Comparison of ENCODE assay signal across 12 mouse cellular contexts in the genomic region with DNA sequence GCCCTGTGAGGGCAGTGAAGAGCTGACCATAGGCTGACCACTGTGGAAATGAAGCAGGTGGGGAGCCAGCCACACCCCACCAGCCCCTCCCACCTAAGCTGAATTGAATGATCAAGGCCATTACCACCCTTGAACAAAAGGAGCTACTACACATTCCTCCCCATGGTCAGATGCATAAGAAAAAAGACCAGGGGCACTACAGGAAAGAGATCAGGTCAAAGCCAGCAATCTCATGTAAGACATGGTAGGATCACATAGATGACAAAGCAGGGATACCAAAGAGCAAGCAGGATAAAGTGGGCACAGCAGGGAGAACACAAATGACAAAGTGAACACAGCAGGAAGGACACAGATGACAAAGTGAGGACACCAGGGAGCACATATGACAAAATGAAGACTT. TPM values are rescaled to one million over a fixed set of nuclear protein-coding genes. Genes with fewer than 3 reads are reported as not detected.
A peak's percentile ranks its signal among the peaks of the same experiment; 100 is the strongest.
DNase-seq lines count a peak whose midpoint lies in the region; ATAC-seq and TF ChIP-seq lines count a peak whose summit lies in the region.
"Had no signal": no experiment of that assay in that cellular context is flagged by ENCODE, and none has a peak within 500 bp of the region (broad histone marks: within the 10 kb centered on the region; RNA-seq: fewer than 3 reads in every experiment).

No protein-coding gene starts in this region.

- peak overlapping the region; percentile 32; the same call in 1 of the 2 replicates for H3K27ac ChIP-seq in heart, embryonic 11.5 days (ENCODE audit: low read depth, low read length)
- no peak overlapping the region for H3K27ac ChIP-seq in lung, postnatal 0 days (ENCODE audit: low read length)
- peak overlapping the region; percentile 77 for H3K27ac ChIP-seq in midbrain, embryonic 11.5 days (ENCODE audit: low read depth, low read length)

- H3K36me3 ChIP-seq in heart, embryonic 11.5 days (ENCODE audit: control insufficient read depth, insufficient read depth, low read length), result no peaks in the 10 kb centered on the region
- H3K36me3 ChIP-seq in lung, postnatal 0 days (ENCODE audit: insufficient read depth, low read length), result no peaks in the 10 kb centered on the region
- no peaks in the 10 kb centered on the region for H3K36me3 ChIP-seq in midbrain, embryonic 11.5 days (ENCODE audit: control insufficient read depth, insufficient read depth, low read length)
- H3K36me3 ChIP-seq: G1E had no signal

- peak overlapping the region; percentile 34; the same call in 1 of the 2 replicates for H3K4me2 ChIP-seq in heart, embryonic 11.5 days
- H3K4me2 ChIP-seq in lung, postnatal 0 days (replicated peaks; ENCODE audit: low read depth, low read length), result no peak overlapping the region
- peak overlapping the region; percentile 14; the same call in 1 of the 2 replicates for H3K4me2 ChIP-seq in midbrain, embryonic 11.5 days
- H3K4me2 ChIP-seq: liver, embryonic 11.5 days had no signal

- no peak for TF ChIP-seq EP300 in lung, postnatal 0 days (IDR thresholded peaks at IDR 0.05)

- no peaks in the 10 kb centered on the region for H3K9me3 ChIP-seq in heart, embryonic 11.5 days (replicated peaks; ENCODE audit: control insufficient read depth, low read length)
- no peaks in the 10 kb centered on the region for H3K9me3 ChIP-seq in lung, postnatal 0 days (ENCODE audit: low read length)
- H3K9me3 ChIP-seq in midbrain, embryonic 11.5 days (ENCODE audit: control insufficient read depth, low read length), result no peaks in the 10 kb centered on the region
- H3K9me3 ChIP-seq: G1E had no signal

- no peak for TF ChIP-seq CTCF in lung, postnatal 0 days (IDR thresholded peaks at IDR 0.05)
- no peak for TF ChIP-seq CTCF in lung, adult 2 months (IDR thresholded peaks at IDR 0.05; ENCODE audit: insufficient read depth, low read length)

- TF ChIP-seq POLR2A in lung, adult 2 months (IDR thresholded peaks at IDR 0.05; ENCODE audit: borderline replicate concordance, extremely low read depth, low read depth, low read length), result no peak

- no peak overlapping the region for H3K9ac ChIP-seq in heart, embryonic 11.5 days (ENCODE audit: low read depth, low read length)
- no peak overlapping the region for H3K9ac ChIP-seq in lung, postnatal 0 days (replicated peaks; ENCODE audit: low read depth)
- H3K9ac ChIP-seq in midbrain, embryonic 11.5 days (ENCODE audit: low read length), result peak overlapping the region; percentile 28; the same call in 1 of the 2 replicates

- ATAC-seq in heart, embryonic 11.5 days (replicated peaks; ENCODE audit: insufficient number of reproducible peaks, low FRiP score, low TSS enrichment), result no peak
- no peak for ATAC-seq in lung, postnatal 0 days
- 0 out of 2 replicates have a peak, but pooled peaks have one; percentile 1 for ATAC-seq in midbrain, embryonic 11.5 days (ENCODE audit: low FRiP score)

- no peak overlapping the region for H3K4me3 ChIP-seq in heart, embryonic 11.5 days (ENCODE audit: low read depth, low read length)
- no peak overlapping the region for H3K4me3 ChIP-seq in lung, postnatal 0 days (ENCODE audit: low read depth, low read length)
- H3K4me3 ChIP-seq in lung, adult 2 months (replicated peaks; ENCODE audit: extremely low read depth, low read depth, low read length), result no peak overlapping the region
- no peak overlapping the region for H3K4me3 ChIP-seq in midbrain, embryonic 11.5 days (ENCODE audit: low read depth, low read length)

- DNase-seq in heart, adult 18-20 months, result no peak
- peak; percentile 4 for DNase-seq in lung, postnatal 0 days (ENCODE audit: low spot score)
- DNase-seq in lung, adult 2 months, result no peak
- no peak for DNase-seq in midbrain, embryonic 11.5 days (ENCODE audit: low spot score, missing footprints)
- DNase-seq in adrenal gland, postnatal 14 days, result no peak
- DNase-seq in adrenal gland, adult 8-10 months, result no peak
- DNase-seq in cerebellum, postnatal 10 days, result no peak
- DNase-seq: cerebellum, adult 2 months; kidney, adult 18-20 months had no signal

- no peaks in the 10 kb centered on the region for H3K27me3 ChIP-seq in heart, embryonic 11.5 days (ENCODE audit: control insufficient read depth, insufficient read depth, low read length)
- no peaks in the 10 kb centered on the region for H3K27me3 ChIP-seq in lung, postnatal 0 days (replicated peaks; ENCODE audit: insufficient read depth, low read length)
- no peaks in the 10 kb centered on the region for H3K27me3 ChIP-seq in midbrain, embryonic 11.5 days (ENCODE audit: control insufficient read depth, insufficient read depth, low read length)

- H3K4me1 ChIP-seq in heart, embryonic 11.5 days (ENCODE audit: control insufficient read depth, insufficient read depth, low read length), result peaks cover 59% of the 10 kb centered on the region
- H3K4me1 ChIP-seq in lung, postnatal 0 days (ENCODE audit: insufficient read depth, low read depth, low read length), result peaks cover 13% of the 10 kb centered on the region
- H3K4me1 ChIP-seq in lung, adult 2 months (ENCODE audit: control insufficient read depth, insufficient read depth, low read length), result peaks cover 36% of the 10 kb centered on the region
- peaks cover 40% of the 10 kb centered on the region for H3K4me1 ChIP-seq in midbrain, embryonic 11.5 days (ENCODE audit: control insufficient read depth, insufficient read depth, low read length)

RNA-seq across cellular contexts. Expression of a gene that starts 38.5 kb away (rescaled TPM):
- polyA plus RNA-seq in heart, embryonic 11.5 days (2014; fragmentation: Nextera tagmentation; extraction: Ambion mirVana), result 7.4 and 8.3 TPM in 2 replicates
- 10 to 100 TPM; 19.8 to 21.3 TPM for total RNA-seq in heart, adult 18-20 months (2021)
- polyA plus RNA-seq in lung, postnatal 0 days (2015; fragmentation: Nextera tagmentation; extraction: Ambion mirVana), result 10.2 and 10.5 TPM in 2 replicates
- 63.0 and 81.5 TPM in 2 replicates for polyA plus RNA-seq in lung, adult 2 months (2012; rRNA removed)
- polyA plus RNA-seq in midbrain, embryonic 11.5 days (2014; fragmentation: Nextera tagmentation; extraction: Ambion mirVana), result 2.3 and 2.6 TPM in 2 replicates
- 32.1 and 33.3 TPM in 2 replicates for total RNA-seq in adrenal gland, postnatal 14 days (2021)
- 10 to 100 TPM; 32.1 to 51.5 (median 39.7) TPM for total RNA-seq in adrenal gland, adult 8-10 months (2022)
- polyA plus RNA-seq: G1E had no signal

RNA-seq across cellular contexts. Expression of a gene that starts 42.2 kb away (rescaled TPM):
- polyA plus RNA-seq in heart, embryonic 11.5 days (2014; fragmentation: Nextera tagmentation; extraction: Ambion mirVana), result 0.26 and 0.45 TPM in 2 replicates
- total RNA-seq in heart, adult 18-20 months (2021), result under 1 TPM; 0.10 to 0.15 TPM
- 0.90 and 0.92 TPM in 2 replicates for polyA plus RNA-seq in lung, postnatal 0 days (2015; fragmentation: Nextera tagmentation; extraction: Ambion mirVana)
- 1.5 and 1.8 TPM in 2 replicates for polyA plus RNA-seq in lung, adult 2 months (2012; rRNA removed)
- polyA plus RNA-seq in midbrain, embryonic 11.5 days (2014; fragmentation: Nextera tagmentation; extraction: Ambion mirVana), result not detected in 2 replicates
- 0.15 and 0.30 TPM in 2 replicates for total RNA-seq in adrenal gland, postnatal 14 days (2021)
- total RNA-seq in adrenal gland, adult 8-10 months (2022), result under 1 TPM; 0.19 to 0.46 (median 0.34) TPM
- polyA plus RNA-seq: G1E; liver, embryonic 11.5 days had no signal
